Mouse (Mus musculus): Measurements from ENCODE around the gene Ube2ql1. TPM values are rescaled to one million over a fixed set of nuclear protein-coding genes. Genes with fewer than 3 reads are reported as not detected.

Gene Ube2ql1
- polyA plus RNA-seq (2011; ENCODE audit: insufficient read length, low read depth, missing spikeins): 1.0 and 1.7 TPM in 2 replicates

- Histone ChIP-seq H3K4me3 (ENCODE audit: insufficient read depth, low read length) (peak within 1 kb of the TSS; percentile 56), H3K27ac (ENCODE audit: insufficient read depth, low read length) (no peak within 1 kb of the TSS), H3K4me1 (ENCODE audit: control insufficient read depth, insufficient read depth, low read length) (no peaks in the 10 kb centered on the region)
- peak; percentile 90 for TF ChIP-seq CTCF (IDR thresholded peaks at IDR 0.05; ENCODE audit: borderline replicate concordance, insufficient read depth, low read length)
- peak; percentile 47 for TF ChIP-seq POLR2A (IDR thresholded peaks at IDR 0.05; ENCODE audit: low read depth, low read length)
These were observed at the start of gene Ube2ql1 for GRCm38 (mm10) chr13:69739759-69740135. Gene Ube2ql1 (minus strand): TSS chr13:69739889.

GRCm38 (mm10) chr13:69788704-69789103 is 49.0 kb upstream of the Ube2ql1 start:
- TF ChIP-seq CTCF (IDR thresholded peaks at IDR 0.05; ENCODE audit: borderline replicate concordance, insufficient read depth, low read length) (no peak), POLR2A (IDR thresholded peaks at IDR 0.05; ENCODE audit: low read depth, low read length) (no peak)
- Histone ChIP-seq H3K4me3 (ENCODE audit: insufficient read depth, low read length) (no peak overlapping the region), H3K27ac (ENCODE audit: insufficient read depth, low read length) (no peak overlapping the region), H3K4me1 (ENCODE audit: control insufficient read depth, insufficient read depth, low read length) (no peaks in the 10 kb centered on the region)

- no peak overlapping the region for H3K4me3 ChIP-seq (ENCODE audit: insufficient read depth, low read length)
- no peak overlapping the region for H3K27ac ChIP-seq (ENCODE audit: insufficient read depth, low read length)
- no peaks in the 10 kb centered on the region for H3K4me1 ChIP-seq (ENCODE audit: control insufficient read depth, insufficient read depth, low read length)
- TF ChIP-seq CTCF (IDR thresholded peaks at IDR 0.05; ENCODE audit: borderline replicate concordance, insufficient read depth, low read length) (no peak), POLR2A (IDR thresholded peaks at IDR 0.05; ENCODE audit: low read depth, low read length) (no peak)
These were observed 38.5 kb upstream of the Ube2ql1 start for GRCm38 (mm10) chr13:69778221-69778620.

GRCm38 (mm10) chr13:69772358-69772757 is 32.7 kb upstream of the Ube2ql1 start:
- TF ChIP-seq POLR2A (IDR thresholded peaks at IDR 0.05; ENCODE audit: low read depth, low read length): no peak
- TF ChIP-seq CTCF (IDR thresholded peaks at IDR 0.05; ENCODE audit: borderline replicate concordance, insufficient read depth, low read length): no peak
- H3K4me3 ChIP-seq (ENCODE audit: insufficient read depth, low read length): no peak overlapping the region

GRCm38 (mm10) chr13:69770538-69771456 is 31.1 kb upstream of the Ube2ql1 start:
- no peak for TF ChIP-seq CTCF (IDR thresholded peaks at IDR 0.05; ENCODE audit: borderline replicate concordance, insufficient read depth, low read length)
- no peak for TF ChIP-seq POLR2A (IDR thresholded peaks at IDR 0.05; ENCODE audit: low read depth, low read length)
- Histone ChIP-seq H3K4me1 (ENCODE audit: control insufficient read depth, insufficient read depth, low read length) (peaks cover 7% of the 10 kb centered on the region; the same call in 1 of the 2 replicates), H3K27ac (ENCODE audit: insufficient read depth, low read length) (peak overlapping the region; percentile 56), H3K4me3 (ENCODE audit: insufficient read depth, low read length) (no peak overlapping the region)

More at GRCm38 (mm10) chr13:69772358-69772757, 32.7 kb upstream of the Ube2ql1 start:
- Histone ChIP-seq H3K4me1 (ENCODE audit: control insufficient read depth, insufficient read depth, low read length) (peaks cover 7% of the 10 kb centered on the region; the same call in 1 of the 2 replicates), H3K27ac (ENCODE audit: insufficient read depth, low read length) (no peak overlapping the region)

- no peak overlapping the region for H3K27ac ChIP-seq (ENCODE audit: insufficient read depth, low read length)
- no peak overlapping the region for H3K4me3 ChIP-seq (ENCODE audit: insufficient read depth, low read length)
- peaks cover 7% of the 10 kb centered on the region; the same call in 1 of the 2 replicates for H3K4me1 ChIP-seq (ENCODE audit: control insufficient read depth, insufficient read depth, low read length)
- TF ChIP-seq CTCF (IDR thresholded peaks at IDR 0.05; ENCODE audit: borderline replicate concordance, insufficient read depth, low read length): no peak
- TF ChIP-seq POLR2A (IDR thresholded peaks at IDR 0.05; ENCODE audit: low read depth, low read length): no peak
These were observed 28.5 kb upstream of the Ube2ql1 start for GRCm38 (mm10) chr13:69768152-69768551.

GRCm38 (mm10) chr13:69764646-69765045 is 25.0 kb upstream of the Ube2ql1 start:
- Histone ChIP-seq H3K4me1 (ENCODE audit: control insufficient read depth, insufficient read depth, low read length) (no peaks in the 10 kb centered on the region), H3K27ac (ENCODE audit: insufficient read depth, low read length) (no peak overlapping the region), H3K4me3 (ENCODE audit: insufficient read depth, low read length) (no peak overlapping the region)
- TF ChIP-seq CTCF (IDR thresholded peaks at IDR 0.05; ENCODE audit: borderline replicate concordance, insufficient read depth, low read length): no peak
- no peak for TF ChIP-seq POLR2A (IDR thresholded peaks at IDR 0.05; ENCODE audit: low read depth, low read length)

- Histone ChIP-seq H3K4me1 (ENCODE audit: control insufficient read depth, insufficient read depth, low read length) (no peaks in the 10 kb centered on the region), H3K27ac (ENCODE audit: insufficient read depth, low read length) (no peak overlapping the region), H3K4me3 (ENCODE audit: insufficient read depth, low read length) (no peak overlapping the region)
- no peak for TF ChIP-seq CTCF (IDR thresholded peaks at IDR 0.05; ENCODE audit: borderline replicate concordance, insufficient read depth, low read length)
- TF ChIP-seq POLR2A (IDR thresholded peaks at IDR 0.05; ENCODE audit: low read depth, low read length): no peak
These were observed 21.7 kb upstream of the Ube2ql1 start for GRCm38 (mm10) chr13:69761393-69761792.

- TF ChIP-seq CTCF (IDR thresholded peaks at IDR 0.05; ENCODE audit: borderline replicate concordance, insufficient read depth, low read length): no peak
- no peak for TF ChIP-seq POLR2A (IDR thresholded peaks at IDR 0.05; ENCODE audit: low read depth, low read length)
- Histone ChIP-seq H3K4me3 (ENCODE audit: insufficient read depth, low read length) (no peak overlapping the region), H3K4me1 (ENCODE audit: control insufficient read depth, insufficient read depth, low read length) (no peaks in the 10 kb centered on the region)
These were observed 19.3 kb upstream of the Ube2ql1 start for GRCm38 (mm10) chr13:69758979-69759378.

GRCm38 (mm10) chr13:69752875-69753274 is 13.2 kb upstream of the Ube2ql1 start:
- no peaks in the 10 kb centered on the region for H3K4me1 ChIP-seq (ENCODE audit: control insufficient read depth, insufficient read depth, low read length)
- H3K27ac ChIP-seq (ENCODE audit: insufficient read depth, low read length): no peak overlapping the region
- H3K4me3 ChIP-seq (ENCODE audit: insufficient read depth, low read length): no peak overlapping the region
- TF ChIP-seq CTCF (IDR thresholded peaks at IDR 0.05; ENCODE audit: borderline replicate concordance, insufficient read depth, low read length) (no peak), POLR2A (IDR thresholded peaks at IDR 0.05; ENCODE audit: low read depth, low read length) (no peak)

More at GRCm38 (mm10) chr13:69758979-69759378, 19.3 kb upstream of the Ube2ql1 start:
- H3K27ac ChIP-seq (ENCODE audit: insufficient read depth, low read length): no peak overlapping the region
